Mouse (Mus musculus) NIH3T3 (cell line): Measurements from ENCODE around the gene Arhgap19.

Source experiments
- DNase-seq: peaks from one replicate; pipeline ENCODE4 v3.0.0-alpha.2; 2012; ENCODE audit warnings: low read depth

Arhgap19 gene

DNA sequence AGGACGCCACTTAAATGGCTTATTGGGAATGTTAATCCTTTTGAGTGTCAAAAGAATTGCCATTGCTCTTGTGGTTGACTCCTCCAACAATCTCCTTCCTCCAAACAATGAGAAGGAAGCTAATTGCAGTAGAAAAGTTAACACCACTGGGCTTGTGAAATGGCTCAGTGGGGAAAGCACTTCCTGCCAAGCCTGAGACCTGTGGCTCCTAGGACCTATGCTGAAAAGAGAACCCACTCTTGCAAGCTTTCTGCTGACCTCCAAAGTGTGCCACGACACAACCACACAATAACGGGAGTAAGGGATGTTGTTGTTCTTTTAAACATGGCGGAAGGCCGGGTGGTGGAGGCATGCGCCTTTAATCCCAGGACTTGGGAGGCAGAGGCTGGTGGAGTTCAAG lies 4.3 kb downstream of the Arhgap19 start:
- no peak for DNase-seq

DNA sequence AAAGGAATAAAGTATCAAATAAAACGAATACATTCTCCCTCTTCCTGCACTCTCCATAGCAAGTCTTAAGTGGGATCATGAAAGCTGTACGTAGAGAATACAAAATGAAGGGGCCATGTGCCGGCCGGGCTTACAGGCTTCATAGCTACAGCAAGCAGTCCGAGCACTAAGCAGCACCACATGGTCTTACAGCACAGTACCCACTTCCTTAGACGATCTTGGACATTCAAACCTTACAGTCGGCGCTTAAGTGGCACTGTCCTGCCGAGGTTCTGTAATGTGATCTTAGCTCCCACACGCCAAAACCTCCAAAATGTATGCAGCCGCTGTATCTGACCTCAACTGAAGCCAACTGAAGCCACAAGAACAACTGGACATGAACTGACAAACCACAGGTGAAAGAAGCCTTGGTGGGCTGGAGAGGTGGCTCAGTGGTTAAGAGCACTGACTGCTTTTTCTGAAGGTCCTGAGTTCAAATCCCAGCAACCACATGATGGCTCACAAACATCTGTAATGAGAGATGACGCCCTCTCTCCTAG lies 5.0 kb downstream of the Arhgap19 start:
- no peak for DNase-seq

DNA sequence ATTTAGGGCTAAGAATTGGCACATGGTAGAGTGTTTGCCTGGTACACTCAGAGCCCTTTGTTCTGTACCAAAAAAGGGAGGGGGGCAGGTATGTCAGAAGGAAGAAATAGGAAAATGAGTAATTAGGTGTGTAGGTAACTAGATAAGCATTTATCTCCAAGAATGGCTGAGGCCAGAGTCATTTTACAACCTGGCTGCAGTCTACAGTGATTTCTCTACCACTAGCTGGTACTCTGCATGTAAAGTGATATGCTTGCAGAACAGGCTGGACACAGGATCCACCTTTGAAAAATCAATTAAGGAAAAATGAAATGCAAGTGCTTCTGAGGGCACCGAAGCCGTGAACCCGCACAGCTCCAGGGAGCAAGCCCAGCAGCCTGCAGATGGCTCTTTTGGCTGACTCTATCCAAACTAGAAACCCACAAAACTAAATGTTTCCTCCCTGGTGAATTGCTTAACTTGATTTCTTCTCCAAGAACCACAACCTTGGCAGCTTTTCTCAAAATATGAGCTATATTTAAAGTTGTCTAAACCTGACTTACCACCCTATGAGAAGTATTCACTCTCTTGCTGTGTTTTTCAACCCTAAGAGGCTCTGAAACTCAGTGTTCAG lies 5.6 kb downstream of the Arhgap19 start:
- DNase-seq = peak; percentile 90

DNA sequence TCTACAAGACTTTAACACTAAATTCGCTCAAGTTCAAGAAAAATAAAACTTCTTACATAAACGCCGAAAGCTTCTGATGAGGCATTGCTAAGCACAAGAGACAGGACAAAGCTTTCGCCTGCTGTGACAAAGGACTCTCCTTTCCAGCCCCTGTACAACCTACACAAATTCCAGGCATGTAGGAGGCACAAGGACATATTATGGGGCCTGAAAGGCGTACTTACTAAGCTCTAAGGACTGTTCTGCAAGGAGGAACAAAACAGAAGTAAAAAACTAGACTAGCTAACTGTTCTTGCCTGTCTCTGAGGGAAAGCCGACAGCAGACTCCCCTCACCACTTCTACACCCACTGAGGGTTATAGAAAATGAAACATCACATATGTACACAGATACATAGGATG lies 6.9 kb downstream of the Arhgap19 start:
- no peak for DNase-seq

DNA sequence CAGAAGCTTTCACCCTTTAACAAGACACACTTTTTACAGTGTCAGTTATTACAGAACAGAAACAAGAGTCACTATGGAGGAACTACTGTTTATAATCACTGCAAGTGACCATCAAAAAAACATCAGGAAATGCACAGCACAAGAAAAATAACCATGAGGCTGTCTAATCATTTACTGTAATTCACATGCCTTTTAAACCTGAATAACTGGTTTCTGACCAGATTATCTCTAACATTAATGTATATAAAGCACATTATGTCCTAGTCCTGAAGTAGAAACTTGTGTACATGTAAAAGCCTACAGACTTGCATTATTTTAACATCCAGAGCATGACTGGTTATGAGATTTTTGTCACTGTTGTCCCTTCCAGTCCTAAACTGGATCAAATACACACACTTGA lies 7.8 kb downstream of the Arhgap19 start:
- no peak for DNase-seq

DNA sequence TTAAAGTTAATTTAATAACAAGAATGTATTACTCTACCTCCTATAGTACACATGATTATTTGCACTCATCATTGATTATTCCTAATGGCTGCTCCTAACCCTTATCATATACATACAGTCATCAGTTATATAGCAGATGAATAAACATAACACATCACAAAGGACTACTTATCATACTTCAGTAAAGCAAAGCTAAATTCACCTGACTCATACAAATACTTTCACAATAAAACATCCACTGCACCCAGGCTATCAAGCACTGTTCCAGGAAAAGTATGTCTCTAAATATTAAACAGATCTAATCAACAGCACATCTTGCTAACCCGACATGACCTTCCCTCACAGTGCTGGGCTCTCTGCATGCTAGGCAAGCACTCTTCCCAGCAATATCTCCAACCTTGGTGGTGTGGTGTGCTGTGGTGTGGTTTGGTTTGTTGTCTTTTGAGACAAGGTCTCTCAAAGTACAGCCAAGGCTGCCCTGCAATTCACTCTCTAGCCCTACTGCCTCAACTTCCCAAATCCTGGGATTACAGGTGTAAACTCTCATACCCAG lies 8.8 kb downstream of the Arhgap19 start:
- DNase-seq = no peak

DNA sequence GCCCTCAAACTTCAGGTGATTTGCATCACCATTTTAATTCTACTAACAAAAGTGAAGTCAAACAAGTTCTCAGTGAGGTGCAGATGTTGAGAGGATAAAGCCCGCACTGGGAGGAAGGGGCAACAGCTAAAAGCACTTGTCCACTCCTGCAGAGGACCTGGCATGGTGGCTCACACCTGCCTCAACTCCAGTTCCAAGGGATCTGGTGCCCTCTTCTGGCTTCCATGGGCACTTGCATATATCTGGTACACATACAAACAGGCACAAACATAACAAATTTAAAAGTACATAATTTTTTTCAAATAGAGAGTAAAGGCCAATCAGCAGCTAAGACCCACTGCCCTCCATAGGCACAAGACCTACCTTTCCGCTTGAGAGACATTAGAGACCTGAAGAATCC lies 10.5 kb downstream of the Arhgap19 start:
- peak; percentile 17 for DNase-seq

DNA sequence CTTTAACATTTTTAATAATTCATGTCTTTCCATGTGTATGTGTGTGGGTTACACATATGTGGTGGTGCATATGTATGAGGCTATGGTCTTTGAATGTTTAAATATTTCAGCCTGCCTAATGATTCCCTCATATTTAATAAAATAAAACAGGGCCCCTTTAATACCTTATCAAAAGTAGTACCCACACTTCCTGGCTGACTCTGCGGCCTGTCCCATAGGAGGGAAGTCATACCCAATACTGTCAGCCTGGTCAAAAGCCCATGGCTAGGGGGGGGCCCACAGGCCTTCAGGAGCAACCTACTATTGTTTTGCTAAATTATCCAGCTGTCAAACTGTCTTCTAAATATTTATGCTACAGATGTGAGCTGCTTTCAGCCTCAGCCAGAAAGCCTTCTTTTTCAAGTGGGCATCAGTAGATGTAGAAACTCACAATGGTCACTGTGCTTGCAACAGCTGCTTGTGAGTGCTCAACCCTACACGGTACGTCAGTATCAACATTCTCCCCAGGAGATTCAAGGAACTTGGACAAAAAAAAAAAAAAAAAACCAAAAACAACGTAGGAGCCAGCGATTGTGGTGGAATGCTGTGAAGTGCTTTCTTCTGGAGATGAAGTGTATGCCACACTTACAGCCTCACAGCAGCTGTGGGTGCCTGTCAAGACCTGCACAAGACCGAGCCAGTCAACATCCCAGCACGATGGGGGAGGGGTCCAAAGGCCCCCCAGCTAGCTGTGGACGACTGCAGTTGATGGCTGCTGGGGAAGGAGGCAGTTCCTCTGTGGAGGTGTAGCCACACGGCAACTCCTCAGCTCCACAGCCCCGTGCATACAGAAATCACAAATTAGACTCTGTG lies 12.5 kb downstream of the Arhgap19 start:
- DNase-seq = no peak

DNA sequence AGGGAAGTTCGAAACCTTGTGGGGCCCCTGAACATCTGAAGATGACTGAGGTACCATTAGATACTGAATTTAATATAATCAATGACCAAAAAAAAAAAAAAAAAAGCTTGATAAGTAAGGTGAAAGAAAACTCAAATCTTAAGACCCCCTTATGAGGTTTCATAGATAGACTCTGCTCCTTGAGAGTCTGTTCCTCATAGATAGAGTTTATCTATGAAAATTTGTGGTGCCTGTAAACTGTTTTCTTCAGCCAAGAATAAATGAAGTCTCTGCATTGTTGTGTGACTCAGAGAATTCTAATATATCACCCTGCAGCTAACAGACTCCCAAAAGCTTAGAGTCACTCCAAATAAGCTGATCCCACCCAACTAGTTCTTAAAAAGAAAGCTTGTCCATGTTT lies 15.0 kb downstream of the Arhgap19 start:
- DNase-seq = no peak

DNA sequence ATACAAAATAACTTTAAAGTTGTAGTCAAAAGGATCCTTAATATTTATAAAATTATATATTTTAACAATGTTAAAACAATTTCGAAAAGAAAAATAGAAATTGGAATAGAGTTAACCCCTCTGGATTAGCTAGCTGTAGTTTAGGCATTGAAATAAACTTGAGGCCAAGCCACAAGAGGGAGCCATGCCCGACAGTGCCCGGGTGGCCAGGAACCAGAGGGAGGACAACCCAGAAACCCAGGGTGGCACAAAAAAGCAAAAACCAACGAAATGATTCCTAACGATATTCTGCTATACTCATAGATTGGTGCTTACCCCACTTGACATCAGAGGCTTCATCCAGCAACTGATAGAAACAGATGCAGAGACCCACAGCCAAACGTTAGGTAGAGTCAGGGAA lies 24.3 kb downstream of the Arhgap19 start:
- peak; percentile 31 for DNase-seq

DNA sequence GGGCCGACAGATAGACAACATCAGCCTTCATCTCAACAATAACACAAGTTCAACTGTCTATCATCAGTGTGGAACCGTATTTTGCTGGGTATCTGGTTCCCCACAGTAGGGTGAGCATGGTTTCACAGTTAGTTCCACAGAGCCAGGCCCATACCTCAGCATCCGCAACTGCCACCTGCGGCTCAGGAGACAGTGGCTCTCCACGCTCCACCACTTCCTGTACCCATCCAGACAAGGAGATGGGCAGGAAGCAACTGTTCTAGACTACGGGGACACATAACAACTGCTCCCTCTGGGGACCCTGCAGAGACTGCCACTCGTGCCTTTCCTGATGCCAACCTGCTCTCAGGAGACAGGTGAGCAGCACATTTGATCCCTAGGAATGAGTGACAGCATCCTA lies 33.1 kb downstream of the Arhgap19 start:
- no peak for DNase-seq

DNA sequence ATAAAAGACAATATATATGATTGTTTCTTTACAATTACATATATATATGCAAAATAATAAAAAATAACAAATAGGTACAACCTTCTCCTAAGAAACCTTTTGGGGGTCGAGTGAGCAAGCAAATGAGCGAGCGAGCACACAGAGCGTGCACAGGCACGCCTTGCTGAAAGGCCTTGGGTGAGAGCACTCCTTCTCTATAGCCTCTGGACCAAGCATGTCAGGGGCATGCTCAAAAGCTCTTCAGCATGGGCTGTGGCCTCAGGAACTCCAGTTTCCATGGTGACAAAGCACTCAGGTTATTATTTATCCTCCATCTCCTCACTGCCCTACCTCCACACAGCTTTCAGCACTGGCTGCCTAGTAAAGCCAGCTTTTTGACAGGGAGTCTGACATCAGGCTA lies 35.2 kb downstream of the Arhgap19 start:
- no peak for DNase-seq

DNA sequence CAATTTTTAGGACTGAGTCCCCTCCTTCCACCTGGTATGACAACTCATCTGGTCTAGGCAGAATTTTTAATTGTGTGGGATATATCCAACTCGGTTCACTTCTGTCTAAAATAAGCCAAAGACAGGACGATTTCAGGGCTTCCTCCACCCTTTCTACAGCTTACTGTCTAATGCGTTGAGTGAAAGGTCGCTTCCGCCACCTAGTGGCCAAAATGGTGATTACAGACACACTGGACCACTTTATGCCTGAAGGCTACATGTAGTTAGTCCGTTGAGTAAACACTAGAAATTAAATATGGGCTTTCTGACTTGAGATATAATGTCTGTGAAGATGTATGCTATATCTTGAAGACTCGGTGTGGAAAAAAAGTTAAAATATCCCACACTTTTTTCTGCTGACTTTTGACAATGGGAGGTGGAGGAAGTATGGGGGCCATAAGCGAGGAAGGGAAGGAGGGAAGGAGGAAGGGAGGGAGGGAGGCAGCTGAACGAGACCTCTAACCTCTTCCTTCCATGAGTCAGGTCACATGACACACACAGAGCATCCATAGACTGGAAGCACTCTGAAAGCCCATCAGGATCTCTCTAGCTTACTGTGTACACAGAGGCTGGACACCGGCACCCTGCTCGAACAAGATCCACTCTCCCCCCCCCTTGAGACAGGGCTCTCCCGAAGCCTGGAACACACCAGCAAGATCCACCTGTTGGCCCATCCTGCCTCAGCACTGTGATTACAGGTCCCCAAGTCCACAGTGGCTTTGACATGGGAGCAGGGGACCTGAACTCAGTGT lies 37.8 kb downstream of the Arhgap19 start:
- peak; percentile 96 for DNase-seq

DNA sequence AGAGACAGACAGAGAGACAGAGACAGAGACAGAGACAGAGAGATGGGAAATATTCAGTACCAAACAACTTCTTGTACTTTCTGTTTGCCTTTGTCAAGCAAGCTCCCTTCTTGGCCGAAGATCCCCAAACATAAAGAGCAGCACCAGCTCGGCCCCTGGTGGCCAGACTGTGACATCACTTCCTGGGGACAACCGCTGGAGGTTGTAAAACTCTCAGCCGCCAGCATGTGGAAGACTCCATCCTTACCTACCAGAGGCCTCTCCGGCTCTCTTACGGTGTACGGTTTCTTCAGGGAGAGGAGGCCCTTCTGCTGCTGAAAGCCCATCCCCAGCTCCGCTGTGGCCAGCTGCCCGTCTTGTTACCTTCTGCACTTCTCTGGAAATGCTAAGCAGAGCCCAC lies 40.3 kb downstream of the Arhgap19 start:
- peak; percentile 38 for DNase-seq

DNA sequence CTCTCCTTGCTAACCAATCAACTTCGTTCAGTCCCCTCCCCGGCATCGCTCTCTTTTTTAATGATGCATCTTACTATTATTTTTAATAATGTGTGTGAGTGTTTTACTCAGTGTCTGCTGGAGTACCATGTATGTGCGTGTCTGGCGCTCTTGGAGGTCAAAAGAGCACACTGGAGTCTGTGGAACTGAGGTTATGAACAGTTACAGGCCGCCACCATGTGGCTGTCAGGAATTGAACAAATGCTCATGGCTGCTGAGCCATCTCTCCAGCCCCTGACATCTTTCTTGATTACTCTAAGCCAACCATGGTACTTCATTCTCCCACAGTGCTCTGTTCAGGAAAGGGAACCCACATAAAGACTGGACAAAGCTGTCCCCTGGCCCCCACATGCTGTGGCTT lies 42.1 kb downstream of the Arhgap19 start:
- no peak for DNase-seq

DNA sequence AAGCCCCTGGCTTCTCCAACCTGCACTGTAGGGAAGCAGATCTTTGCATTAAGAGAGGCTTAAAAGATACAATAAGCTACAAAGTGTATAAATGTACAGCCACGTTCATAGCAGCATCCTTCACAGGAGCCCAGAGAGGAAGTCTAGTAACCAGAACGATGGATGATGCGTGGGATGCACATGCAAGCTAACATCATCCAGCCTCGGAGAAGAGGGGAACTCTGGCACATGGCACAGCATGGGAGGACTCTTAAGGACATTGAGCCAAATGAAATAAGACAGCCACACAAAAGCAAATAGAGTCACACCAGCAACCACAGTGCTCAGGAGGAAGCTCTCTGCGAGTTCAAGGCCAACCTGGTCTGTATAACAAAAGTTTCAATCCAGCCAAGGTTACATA lies 42.6 kb downstream of the Arhgap19 start:
- no peak for DNase-seq

DNA sequence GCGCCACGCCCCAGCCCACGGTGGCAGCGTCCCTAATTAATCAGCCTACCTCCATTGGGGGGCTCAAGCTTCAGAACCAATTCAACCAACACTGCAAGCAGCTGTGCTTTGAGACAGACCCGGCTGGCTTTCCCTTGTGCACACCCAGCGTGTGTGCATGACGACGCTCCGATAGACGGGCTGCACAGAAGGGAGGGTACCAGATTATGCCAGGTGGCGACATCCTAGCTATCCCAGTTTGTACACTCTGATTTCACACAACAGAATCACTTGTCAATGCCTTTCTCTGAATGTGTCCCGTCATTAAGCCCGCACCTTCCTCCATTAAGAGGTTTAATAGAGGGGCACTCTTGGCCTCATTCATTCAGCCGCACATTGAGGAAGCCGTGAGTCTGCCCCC lies 47.1 kb downstream of the Arhgap19 start:
- no peak for DNase-seq

DNA sequence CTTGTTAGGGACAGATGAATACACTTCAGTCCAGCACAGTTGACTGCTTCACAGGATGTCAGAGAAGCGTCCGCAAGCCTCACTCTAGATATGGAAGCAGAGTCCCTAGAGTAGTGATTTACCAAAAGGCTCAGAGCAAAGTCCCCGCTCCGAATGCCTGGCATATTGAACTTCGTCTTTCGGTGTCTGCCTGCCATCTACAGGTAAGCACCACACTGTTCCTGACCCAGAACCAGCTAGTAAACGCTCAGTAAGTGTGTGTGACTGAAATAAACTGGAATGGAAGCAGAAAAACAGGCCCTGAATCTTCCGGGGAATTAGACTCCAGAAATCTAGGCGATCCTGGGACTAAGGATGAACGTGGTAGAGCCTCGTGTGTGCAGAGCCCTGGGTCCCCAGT lies 49.9 kb downstream of the Arhgap19 start:
- DNase-seq = no peak

DNA sequence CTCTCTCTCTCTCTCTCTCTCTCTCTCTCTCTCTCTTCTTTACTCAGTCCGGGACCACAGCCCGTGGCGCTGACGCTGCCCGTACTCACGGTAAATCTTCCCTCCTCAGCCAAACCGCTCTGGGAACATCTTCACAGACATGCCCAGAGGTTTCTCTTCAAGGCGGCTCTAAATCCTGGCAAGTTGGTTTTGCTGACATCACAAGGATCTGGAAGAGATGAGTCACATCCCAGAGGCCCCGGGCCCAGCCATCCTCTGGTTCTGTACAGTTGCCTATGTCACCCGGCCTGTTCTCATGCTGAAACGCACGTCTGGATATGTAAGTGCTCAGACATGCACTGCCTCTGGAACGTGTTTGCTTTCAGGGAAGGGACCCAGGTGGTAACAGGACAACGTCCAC lies 54.4 kb downstream of the Arhgap19 start:
- peak; percentile 57 for DNase-seq

DNA sequence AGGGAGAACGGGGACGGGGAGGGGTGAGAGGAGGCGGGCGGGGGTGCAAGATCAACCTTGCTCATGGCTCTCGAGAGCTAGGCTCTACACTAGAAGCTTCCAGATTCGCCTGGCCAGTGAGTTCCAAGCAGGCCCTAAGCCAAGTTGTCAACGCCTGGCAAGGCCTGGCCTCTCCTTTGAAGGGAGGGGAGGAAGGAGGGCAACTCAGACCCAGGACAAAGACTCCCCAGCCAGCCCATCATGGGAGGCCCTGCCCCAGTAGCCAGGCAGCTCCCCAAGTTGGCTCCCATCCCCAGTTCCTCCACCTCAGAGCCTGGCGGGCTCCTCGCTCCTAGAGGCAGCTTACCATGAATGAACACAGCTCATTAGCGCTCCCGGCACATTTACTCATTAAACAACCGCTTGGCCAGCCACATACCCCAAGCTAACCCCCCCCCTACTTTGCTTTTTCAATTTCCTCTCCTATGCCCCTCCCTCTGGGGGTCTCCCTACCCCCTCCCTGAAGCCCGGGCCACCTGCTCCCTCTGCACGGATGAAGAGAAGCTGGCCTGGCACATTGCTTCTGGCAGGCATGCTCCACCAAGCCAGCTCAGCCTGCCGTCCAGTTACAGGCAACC lies 55.8 kb downstream of the Arhgap19 start:
- DNase-seq = no peak

DNA sequence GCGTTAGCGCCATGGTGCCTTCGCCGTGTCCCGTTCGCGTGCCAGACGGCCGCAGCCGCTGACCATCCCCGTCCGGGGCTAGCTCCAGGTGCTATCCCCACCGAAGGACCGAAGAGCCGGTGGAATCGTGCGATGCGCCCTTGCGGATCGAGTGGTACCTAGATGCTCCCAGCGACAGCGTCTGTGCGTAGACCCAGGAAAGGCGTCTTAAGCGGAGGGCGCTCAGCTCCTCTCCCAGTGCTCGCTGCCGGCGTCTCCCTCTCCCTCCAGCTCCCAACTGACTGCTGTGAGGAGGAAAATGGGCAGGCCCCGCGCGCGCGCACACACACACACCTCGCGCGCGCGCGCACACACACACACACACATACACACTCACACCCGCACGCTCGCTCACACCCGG lies 58.5 kb downstream of the Arhgap19 start, which contains the start of gene Slit1:
Gene Slit1 (minus strand): TSS at position 270 of the 400 bp plus-strand sequence.
- DNase-seq = no peak

DNA sequence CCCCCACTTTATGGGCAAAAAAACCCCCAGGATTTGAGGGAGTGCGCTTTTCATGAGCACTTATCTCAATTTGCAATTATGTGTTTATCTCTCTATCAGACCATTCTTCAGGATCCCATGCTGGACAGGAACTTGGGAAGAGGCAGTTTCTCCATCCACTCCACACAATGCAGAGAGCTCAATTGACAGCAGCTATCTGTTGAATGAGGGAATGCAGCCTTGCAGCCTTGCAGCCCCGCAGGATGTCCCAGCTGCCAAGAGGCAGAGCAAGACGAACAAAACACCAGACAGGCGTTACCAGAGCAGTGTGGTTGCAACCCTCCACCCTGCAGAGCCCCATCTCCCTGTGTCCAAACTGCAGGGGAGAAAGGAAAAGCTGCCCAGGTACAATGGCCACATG lies 63.0 kb downstream of the Arhgap19 start:
- no peak for DNase-seq
